Mouse (Mus musculus): ENCODE measurements around the gene Asic2. TPM values are rescaled to one million over a fixed set of nuclear protein-coding genes. Genes with fewer than 3 reads are reported as not detected.
A peak's percentile ranks its signal among the peaks of the same experiment; 100 is the strongest.

Asic2 gene
- polyA plus RNA-seq, 1 experiment from 2014 or later = 0.21 TPM

GRCm38 (mm10) chr11:81587942-81588341, 380.3 kb downstream of the Asic2 start:
- H3K27ac ChIP-seq (ENCODE audit: low read depth, low read length) = no peak overlapping the region
- peaks cover 11% of the 10 kb centered on the region; the same call in 1 of the 2 replicates for H3K4me1 ChIP-seq (ENCODE audit: control insufficient read depth, insufficient read depth, low read length)
- H3K36me3 ChIP-seq (ENCODE audit: control insufficient read depth, insufficient read depth, low read length) = no peaks in the 10 kb centered on the region
- H3K9me3 ChIP-seq (replicated peaks; ENCODE audit: control insufficient read depth, low read length) = no peaks in the 10 kb centered on the region
- ATAC-seq (replicated peaks; ENCODE audit: insufficient number of reproducible peaks, low FRiP score, low TSS enrichment) = no peak
- no peak overlapping the region for H3K9ac ChIP-seq (ENCODE audit: low read depth, low read length)
- H3K27me3 ChIP-seq (ENCODE audit: control insufficient read depth, insufficient read depth, low read length) = no peaks in the 10 kb centered on the region
- no peak overlapping the region for H3K4me3 ChIP-seq (ENCODE audit: low read depth, low read length)
- 43% methylated on average over 17 of the region's 17 CpGs for WGBS (ENCODE audit: insufficient replicate concordance)
- peak overlapping the region; percentile 38 for H3K4me2 ChIP-seq

- Histone ChIP-seq H3K27ac (ENCODE audit: low read depth, low read length) (no peak overlapping the region), H3K4me2 (no peak overlapping the region), H3K4me1 (ENCODE audit: control insufficient read depth, insufficient read depth, low read length) (peaks cover 11% of the 10 kb centered on the region; the same call in 1 of the 2 replicates), H3K9ac (ENCODE audit: low read depth, low read length) (no peak overlapping the region), H3K4me3 (ENCODE audit: low read depth, low read length) (no peak overlapping the region), H3K9me3 (replicated peaks; ENCODE audit: control insufficient read depth, low read length) (no peaks in the 10 kb centered on the region), H3K36me3 (ENCODE audit: control insufficient read depth, insufficient read depth, low read length) (no peaks in the 10 kb centered on the region), H3K27me3 (ENCODE audit: control insufficient read depth, insufficient read depth, low read length) (no peaks in the 10 kb centered on the region)
- no peak for ATAC-seq (replicated peaks; ENCODE audit: insufficient number of reproducible peaks, low FRiP score, low TSS enrichment)
- 74% methylated on average over 9 of the region's 9 CpGs for WGBS (ENCODE audit: insufficient replicate concordance)
These were observed 381.1 kb downstream of the Asic2 start for GRCm38 (mm10) chr11:81587114-81587513.

DNA sequence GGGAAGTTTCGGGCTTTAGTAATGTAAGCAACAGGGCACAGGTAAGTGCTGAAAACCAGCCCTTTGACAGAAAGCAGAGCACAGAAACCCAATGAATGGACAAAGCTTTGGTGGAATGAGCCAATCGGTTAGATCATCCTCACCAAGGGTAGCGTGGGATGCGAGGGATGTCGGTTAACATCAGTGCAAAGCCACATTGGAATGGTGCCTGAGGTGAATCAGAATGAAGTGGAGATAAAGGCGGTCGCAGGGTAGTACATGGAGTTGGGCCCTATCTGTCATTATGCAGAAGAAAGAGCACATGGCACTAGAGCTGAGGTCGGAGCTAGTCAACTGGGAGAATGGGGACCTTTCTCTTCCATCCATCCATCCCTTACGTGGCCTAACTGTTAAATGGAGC, 383.8 kb downstream of the Asic2 start:
- Histone ChIP-seq H3K9me3 (replicated peaks; ENCODE audit: control insufficient read depth, low read length) (no peaks in the 10 kb centered on the region), H3K36me3 (ENCODE audit: control insufficient read depth, insufficient read depth, low read length) (no peaks in the 10 kb centered on the region), H3K4me2 (no peak overlapping the region), H3K27ac (ENCODE audit: low read depth, low read length) (no peak overlapping the region), H3K9ac (ENCODE audit: low read depth, low read length) (no peak overlapping the region), H3K27me3 (ENCODE audit: control insufficient read depth, insufficient read depth, low read length) (no peaks in the 10 kb centered on the region), H3K4me3 (ENCODE audit: low read depth, low read length) (no peak overlapping the region), H3K4me1 (ENCODE audit: control insufficient read depth, insufficient read depth, low read length) (peaks cover 11% of the 10 kb centered on the region; the same call in 1 of the 2 replicates)
- WGBS (ENCODE audit: insufficient replicate concordance) = 90% methylated on average over 9 of the region's 9 CpGs
- no peak for ATAC-seq (replicated peaks; ENCODE audit: insufficient number of reproducible peaks, low FRiP score, low TSS enrichment)

GRCm38 (mm10) chr11:81583195-81583594, 385.1 kb downstream of the Asic2 start:
- 58% methylated on average over 7 of the region's 7 CpGs for WGBS (ENCODE audit: insufficient replicate concordance)
- Histone ChIP-seq H3K9ac (ENCODE audit: low read depth, low read length) (no peak overlapping the region), H3K4me2 (no peak overlapping the region), H3K4me3 (ENCODE audit: low read depth, low read length) (no peak overlapping the region), H3K27ac (ENCODE audit: low read depth, low read length) (no peak overlapping the region), H3K36me3 (ENCODE audit: control insufficient read depth, insufficient read depth, low read length) (no peaks in the 10 kb centered on the region), H3K4me1 (ENCODE audit: control insufficient read depth, insufficient read depth, low read length) (peaks cover 4% of the 10 kb centered on the region; the same call in 1 of the 2 replicates), H3K9me3 (replicated peaks; ENCODE audit: control insufficient read depth, low read length) (no peaks in the 10 kb centered on the region), H3K27me3 (ENCODE audit: control insufficient read depth, insufficient read depth, low read length) (no peaks in the 10 kb centered on the region)
- ATAC-seq (replicated peaks; ENCODE audit: insufficient number of reproducible peaks, low FRiP score, low TSS enrichment) = no peak

GRCm38 (mm10) chr11:81582161-81582560, 386.1 kb downstream of the Asic2 start:
- Histone ChIP-seq H3K4me3 (ENCODE audit: low read depth, low read length) (no peak overlapping the region), H3K27ac (ENCODE audit: low read depth, low read length) (no peak overlapping the region), H3K27me3 (ENCODE audit: control insufficient read depth, insufficient read depth, low read length) (no peaks in the 10 kb centered on the region), H3K4me2 (no peak overlapping the region), H3K9ac (ENCODE audit: low read depth, low read length) (no peak overlapping the region), H3K36me3 (ENCODE audit: control insufficient read depth, insufficient read depth, low read length) (no peaks in the 10 kb centered on the region), H3K4me1 (ENCODE audit: control insufficient read depth, insufficient read depth, low read length) (no peaks in the 10 kb centered on the region), H3K9me3 (replicated peaks; ENCODE audit: control insufficient read depth, low read length) (no peaks in the 10 kb centered on the region)
- ATAC-seq (replicated peaks; ENCODE audit: insufficient number of reproducible peaks, low FRiP score, low TSS enrichment) = no peak
- WGBS (ENCODE audit: insufficient replicate concordance) = 30% methylated on average over 5 of the region's 5 CpGs

- H3K27ac ChIP-seq (ENCODE audit: low read depth, low read length) = no peak overlapping the region
- no peak overlapping the region for H3K9ac ChIP-seq (ENCODE audit: low read depth, low read length)
- H3K4me2 ChIP-seq = no peak overlapping the region
- H3K4me3 ChIP-seq (ENCODE audit: low read depth, low read length) = no peak overlapping the region
- 39% methylated on average over 6 of the region's 6 CpGs for WGBS (ENCODE audit: insufficient replicate concordance)
- no peaks in the 10 kb centered on the region for H3K4me1 ChIP-seq (ENCODE audit: control insufficient read depth, insufficient read depth, low read length)
- H3K9me3 ChIP-seq (replicated peaks; ENCODE audit: control insufficient read depth, low read length) = no peaks in the 10 kb centered on the region
- no peaks in the 10 kb centered on the region for H3K36me3 ChIP-seq (ENCODE audit: control insufficient read depth, insufficient read depth, low read length)
- ATAC-seq (replicated peaks; ENCODE audit: insufficient number of reproducible peaks, low FRiP score, low TSS enrichment) = no peak
- H3K27me3 ChIP-seq (ENCODE audit: control insufficient read depth, insufficient read depth, low read length) = no peaks in the 10 kb centered on the region
These were observed 388.5 kb downstream of the Asic2 start for GRCm38 (mm10) chr11:81579753-81580152.

DNA sequence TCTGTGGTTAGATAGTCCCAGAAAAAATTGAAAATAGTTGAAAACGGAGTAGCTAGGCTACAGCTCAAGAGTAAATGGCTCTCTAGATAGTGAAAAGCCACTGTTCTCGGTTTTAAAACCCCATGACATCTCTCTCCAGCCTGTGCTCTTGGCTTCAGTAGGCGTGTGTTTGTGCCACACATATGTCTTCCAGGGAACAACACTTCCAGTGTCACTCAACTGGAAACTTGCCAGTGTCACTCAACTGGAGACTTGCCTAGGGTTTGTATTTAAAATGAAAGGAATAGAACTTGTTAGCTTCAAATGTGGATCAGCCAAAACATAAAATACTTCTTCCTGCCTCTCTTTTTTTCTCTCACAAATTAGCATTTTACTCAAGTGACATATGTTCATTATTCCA, 397.9 kb downstream of the Asic2 start:
- no peak overlapping the region for H3K4me2 ChIP-seq
- H3K36me3 ChIP-seq (ENCODE audit: control insufficient read depth, insufficient read depth, low read length) = no peaks in the 10 kb centered on the region
- 62% methylated on average over 3 of the region's 3 CpGs for WGBS (ENCODE audit: insufficient replicate concordance)
- H3K4me1 ChIP-seq (ENCODE audit: control insufficient read depth, insufficient read depth, low read length) = no peaks in the 10 kb centered on the region
- no peak overlapping the region for H3K9ac ChIP-seq (ENCODE audit: low read depth, low read length)
- H3K27me3 ChIP-seq (ENCODE audit: control insufficient read depth, insufficient read depth, low read length) = no peaks in the 10 kb centered on the region
- H3K27ac ChIP-seq (ENCODE audit: low read depth, low read length) = no peak overlapping the region
- H3K9me3 ChIP-seq (replicated peaks; ENCODE audit: control insufficient read depth, low read length) = no peaks in the 10 kb centered on the region
- H3K4me3 ChIP-seq (ENCODE audit: low read depth, low read length) = no peak overlapping the region
- no peak for ATAC-seq (replicated peaks; ENCODE audit: insufficient number of reproducible peaks, low FRiP score, low TSS enrichment)

DNA sequence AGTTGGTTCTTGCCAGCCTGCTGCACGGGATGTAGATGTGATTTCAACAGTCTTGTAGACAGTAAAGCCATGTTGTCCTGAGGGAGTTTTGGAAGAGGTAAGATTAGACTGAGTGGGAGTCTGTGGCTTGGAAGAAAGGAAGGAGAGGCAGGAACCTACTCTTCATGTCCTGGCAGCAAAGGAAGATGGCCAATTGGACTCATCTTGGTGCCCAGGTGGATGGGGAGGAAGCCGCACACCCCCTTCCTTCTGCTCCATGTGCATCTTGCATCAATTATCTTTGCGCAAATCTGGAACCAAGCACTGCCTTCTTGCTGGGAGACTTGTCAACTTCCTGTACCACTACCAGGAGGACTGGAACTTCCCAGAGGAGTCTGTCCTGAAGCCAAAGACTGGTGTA, 403.4 kb downstream of the Asic2 start:
- no peak overlapping the region for H3K9ac ChIP-seq (ENCODE audit: low read depth, low read length)
- H3K4me2 ChIP-seq = no peak overlapping the region
- ATAC-seq (replicated peaks; ENCODE audit: insufficient number of reproducible peaks, low FRiP score, low TSS enrichment) = no peak
- no peaks in the 10 kb centered on the region for H3K27me3 ChIP-seq (ENCODE audit: control insufficient read depth, insufficient read depth, low read length)
- no peaks in the 10 kb centered on the region for H3K4me1 ChIP-seq (ENCODE audit: control insufficient read depth, insufficient read depth, low read length)
- WGBS (ENCODE audit: insufficient replicate concordance) = 81% methylated on average over 3 of the region's 3 CpGs
- H3K27ac ChIP-seq (ENCODE audit: low read depth, low read length) = no peak overlapping the region
- H3K4me3 ChIP-seq (ENCODE audit: low read depth, low read length) = no peak overlapping the region
- H3K36me3 ChIP-seq (ENCODE audit: control insufficient read depth, insufficient read depth, low read length) = no peaks in the 10 kb centered on the region
- no peaks in the 10 kb centered on the region for H3K9me3 ChIP-seq (replicated peaks; ENCODE audit: control insufficient read depth, low read length)

DNA sequence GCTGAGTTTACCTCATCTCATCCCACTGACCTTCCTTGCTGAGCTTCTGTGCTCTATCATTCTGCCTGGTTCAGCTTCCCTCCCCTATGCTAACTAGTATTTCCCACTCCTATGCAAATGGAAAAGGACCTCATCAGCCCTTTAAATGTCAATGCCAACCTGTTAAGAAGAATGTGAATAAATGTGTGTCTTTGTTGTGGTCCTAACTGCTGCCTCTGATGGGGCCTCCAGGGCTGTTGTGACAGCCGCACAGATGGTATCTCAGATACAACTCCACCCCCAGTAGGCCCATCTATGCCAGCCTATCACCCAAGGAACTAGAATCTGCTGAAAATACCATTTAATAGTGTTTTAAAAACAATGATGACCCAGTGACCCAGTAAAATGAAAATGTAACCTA, 407.9 kb downstream of the Asic2 start:
- Histone ChIP-seq H3K36me3 (ENCODE audit: control insufficient read depth, insufficient read depth, low read length) (no peaks in the 10 kb centered on the region), H3K27ac (ENCODE audit: low read depth, low read length) (no peak overlapping the region), H3K4me3 (ENCODE audit: low read depth, low read length) (no peak overlapping the region), H3K9ac (ENCODE audit: low read depth, low read length) (no peak overlapping the region), H3K9me3 (replicated peaks; ENCODE audit: control insufficient read depth, low read length) (no peaks in the 10 kb centered on the region), H3K27me3 (ENCODE audit: control insufficient read depth, insufficient read depth, low read length) (no peaks in the 10 kb centered on the region), H3K4me2 (no peak overlapping the region), H3K4me1 (ENCODE audit: control insufficient read depth, insufficient read depth, low read length) (no peaks in the 10 kb centered on the region)
- 85% methylated on average over 1 of the region's 1 CpGs for WGBS (ENCODE audit: insufficient replicate concordance)
- ATAC-seq (replicated peaks; ENCODE audit: insufficient number of reproducible peaks, low FRiP score, low TSS enrichment) = no peak

Data from heart, embryonic 11.5 days (tissue).